Comparison of ENCODE assay signal across 17 mouse cellular contexts in the genomic region with DNA sequence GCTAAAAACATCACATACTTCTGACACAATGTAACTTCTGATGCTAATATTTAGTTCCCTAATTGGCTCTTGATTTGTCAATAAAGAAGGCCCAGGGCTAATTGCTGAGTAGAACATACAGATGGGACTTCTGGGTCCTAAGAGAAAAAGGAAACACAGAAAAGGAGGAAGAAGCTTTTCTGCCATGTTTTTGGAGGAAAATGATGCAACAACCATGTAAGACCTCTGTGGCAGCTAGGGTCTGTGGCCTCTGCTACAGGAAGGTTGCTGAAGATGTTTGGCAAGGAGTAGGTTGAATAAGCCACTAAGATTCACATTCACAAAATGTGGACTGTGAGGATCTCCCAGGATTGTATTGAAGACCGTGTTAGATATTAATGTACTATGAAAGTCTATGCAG.
DNase-seq lines count a peak whose midpoint lies in the region; ATAC-seq lines count a peak whose summit lies in the region.
"Had no signal": no experiment of that assay in that cellular context is flagged by ENCODE, and none has a peak within 500 bp of the region (broad histone marks: within the 10 kb centered on the region; RNA-seq: fewer than 3 reads in every experiment).

No protein-coding gene starts in this region.

- peak; percentile 93 for ATAC-seq in megakaryocyte progenitor cell, adult 5-6 weeks (replicated peaks; ENCODE audit: poor library complexity)
- ATAC-seq: activated CD4-positive, CD25-positive, alpha-beta regulatory T cell, adult 4 months; forebrain, embryonic 15.5 days had no signal

- DNase-seq in 416B (ENCODE audit: low read depth) (peak; percentile 16), NIH3T3 (ENCODE audit: low read depth) (peak; percentile 6)
- no peak for DNase-seq in spleen, adult 18-20 months
- DNase-seq in frontal cortex, postnatal 14 days (ENCODE audit: low spot score in 2 of 2): no peak
- DNase-seq in embryo, embryonic 9.5 days (ENCODE audit: extremely low spot score): no peak
- DNase-seq: adrenal gland, adult 8-10 months; adrenal gland, postnatal 36 days; B cell, adult 2 months; cerebellum, adult 18-20 months; cerebellum, adult 9-10 months; cerebellum, postnatal 14 days; gastrocnemius, postnatal 10 days; gastrocnemius, postnatal 36 days; heart, adult 11 months had no signal

Comparison
In these comparisons a context has a peak if more than half of its experiments do, and no peak if none do; other contexts are left out.
1. DNase-seq: peak in 416B (single experiment) and NIH3T3 (single experiment); none in spleen, adult 18-20 months (0 of 2), frontal cortex, postnatal 14 days (0 of 2) and embryo, embryonic 9.5 days (single experiment).